Mouse (Mus musculus) myocyte (in vitro differentiated cells): ENCODE measurements around the gene Ano10.

ENCODE experiments used
- CEBPB ChIP-seq: IDR thresholded peaks from 2 replicates; pipeline ENCODE4 v1.6.1; 2011; ENCODE audit warnings: mild to moderate bottlenecking, moderate library complexity; ENCODE audit not compliant: poor library complexity, insufficient read depth, severe bottlenecking
- E2F4 ChIP-seq: IDR thresholded peaks from one replicate; pipeline ENCODE4 v1.6.1; 2011; ENCODE audit warnings: mild to moderate bottlenecking, control low read depth, moderate library complexity; ENCODE audit not compliant: insufficient read depth
- MAX ChIP-seq: IDR thresholded peaks from one replicate; pipeline ENCODE4 v1.6.1; 2011; ENCODE audit warnings: low read depth, mild to moderate bottlenecking, control low read depth
- MYOD1 ChIP-seq, 3 experiments: IDR thresholded peaks; one replicate each; pipeline ENCODE4 v1.6.1; 2011; ENCODE audit warnings: control low read depth in 2 of 3, low read depth in 2 of 3, mild to moderate bottlenecking in 2 of 3, moderate library complexity in 1 of 3; ENCODE audit not compliant: insufficient read length in 2 of 3, control insufficient read depth in 1 of 3
- MYOG ChIP-seq, 3 experiments: IDR thresholded peaks; one replicate each; pipeline ENCODE4 v1.6.1; 2011; ENCODE audit warnings: control low read depth in 2 of 3, low read depth in 2 of 3, mild to moderate bottlenecking in 2 of 3; ENCODE audit not compliant: insufficient read length in 2 of 3, control insufficient read depth in 1 of 3, insufficient read depth in 1 of 3
- POLR2A ChIP-seq: IDR thresholded peaks from one replicate; pipeline ENCODE4 v1.6.1; 2011; ENCODE audit warnings: low read depth, mild to moderate bottlenecking, control low read depth, moderate library complexity; ENCODE audit not compliant: insufficient read length
- POLR2AphosphoS2 ChIP-seq: IDR thresholded peaks from one replicate; pipeline ENCODE4 v1.6.1; 2011; ENCODE audit warnings: low read depth, control low read depth; ENCODE audit not compliant: insufficient read length
- REST ChIP-seq: IDR thresholded peaks from one replicate; pipeline ENCODE4 v1.6.1; 2011; ENCODE audit warnings: mild to moderate bottlenecking, control low read depth, moderate library complexity; ENCODE audit not compliant: insufficient read depth, insufficient read length
- SRF ChIP-seq: IDR thresholded peaks from one replicate; pipeline ENCODE4 v1.6.1; 2011; ENCODE audit warnings: low read depth; ENCODE audit not compliant: control insufficient read depth, insufficient read length
- TCF12 ChIP-seq: IDR thresholded peaks from one replicate; pipeline ENCODE4 v1.6.1; 2011; ENCODE audit warnings: mild to moderate bottlenecking, control low read depth; ENCODE audit not compliant: poor library complexity, insufficient read depth, severe bottlenecking
- USF1 ChIP-seq: IDR thresholded peaks from one replicate; pipeline ENCODE4 v1.6.1; 2011; ENCODE audit warnings: low read depth, mild to moderate bottlenecking, control low read depth, moderate library complexity

GRCm38 (mm10) chr9:122285146-122285832, 8.9 kb downstream of the Ano10 start:
- TF ChIP-seq MAX (no peak), MYOG (IDR thresholded peaks at IDR 0.05; ENCODE audit: control insufficient read depth in 1 of 3, insufficient read depth in 1 of 3, insufficient read length in 2 of 3, low read depth in 2 of 3) (no peak), POLR2A (no peak), REST (no peak), USF1 (no peak), CEBPB (no peak), TCF12 (no peak), SRF (no peak), MYOD1 (IDR thresholded peaks at IDR 0.05; ENCODE audit: control insufficient read depth in 1 of 3, insufficient read length in 2 of 3, low read depth in 2 of 3) (no peak), E2F4 (no peak), POLR2AphosphoS2 (no peak)
